Mouse (Mus musculus) limb, embryonic 15.5 days (tissue): ENCODE data around the gene Mylk2. TPM values are rescaled to one million over a fixed set of nuclear protein-coding genes. Genes with fewer than 3 reads are reported as not detected.

ENCODE experiments used
- ATAC-seq: fragments of 200-750 bp; cut with Nextera tagmentation; 2 replicates; pipeline ENCODE4 v1.8.0; 2017; ENCODE audit warnings: low read depth, moderate TSS enrichment; ENCODE audit not compliant: insufficient number of reproducible peaks, low FRiP score, low TSS enrichment
- H3K27ac ChIP-seq: fragments of 300-500 bp; sonication (generic); 2 replicates; pipeline ENCODE4 v1.5.1; 2015; ENCODE audit warnings: moderate library complexity, mild to moderate bottlenecking, inconsistent platforms
- H3K27me3 ChIP-seq: fragments of 300-500 bp; sonication (generic); 2 replicates; pipeline ENCODE4 v1.6.1; 2015; ENCODE audit warnings: inconsistent platforms
- H3K36me3 ChIP-seq: fragments of 300-500 bp; sonication (generic); 2 replicates; pipeline ENCODE4 v1.6.1; 2015; ENCODE audit warnings: inconsistent platforms
- H3K4me1 ChIP-seq: fragments of 300-500 bp; sonication (generic); 2 replicates; pipeline ENCODE4 v1.6.1; 2015; ENCODE audit warnings: inconsistent platforms
- H3K4me2 ChIP-seq: fragments of 300-500 bp; sonication (generic); 2 replicates; pipeline ENCODE4 v1.6.1; 2015; ENCODE audit warnings: mild to moderate bottlenecking, inconsistent platforms
- H3K4me3 ChIP-seq: fragments of 300-500 bp; sonication (generic); 2 replicates; pipeline ENCODE4 v1.5.1; 2015; ENCODE audit warnings: mild to moderate bottlenecking, inconsistent platforms
- H3K9ac ChIP-seq: fragments of 300-500 bp; sonication (generic); 2 replicates; pipeline ENCODE4 v1.6.1; 2015; ENCODE audit warnings: inconsistent platforms
- H3K9me3 ChIP-seq: fragments of 300-500 bp; sonication (generic); 2 replicates; pipeline ENCODE4 v1.6.1; 2016; ENCODE audit warnings: inconsistent platforms
- WGBS: fragments of 180-500 bp; shearing (Covaris S2); methylation state at CpG from one replicate; pipeline ENCODE4 v1.1.7; 2015; 5-methylcytosine and 5-hydroxymethylcytosine counted together
- polyA plus RNA-seq: library from polyadenylated mRNA; unstranded; fragments of >200 nt; fragmentation: Nextera tagmentation; extraction: Ambion mirVana; gene quantifications from 2 replicates; pipeline ENCODE4 v1.2.1, GENCODE M21; 2015

The Mylk2 gene
- polyA plus RNA-seq, 1 experiment from 2014 or later: 0.90 TPM

GRCm38 (mm10) chr2:152916111-152916510, 5.0 kb downstream of the Mylk2 start:
- Histone ChIP-seq H3K27me3 (peaks cover 34% of the 10 kb centered on the region), H3K36me3 (no peaks in the 10 kb centered on the region), H3K27ac (no peak overlapping the region), H3K4me3 (no peak overlapping the region), H3K9me3 (no peaks in the 10 kb centered on the region), H3K4me2 (no peak overlapping the region), H3K4me1 (peaks cover 13% of the 10 kb centered on the region), H3K9ac (no peak overlapping the region)
- ATAC-seq: no peak
- WGBS: 36% methylated on average over 5 of the region's 5 CpGs

GRCm38 (mm10) chr2:152917671-152918070, 6.5 kb downstream of the Mylk2 start:
- Histone ChIP-seq H3K4me3 (no peak overlapping the region), H3K4me1 (peaks cover 16% of the 10 kb centered on the region), H3K9ac (no peak overlapping the region), H3K27ac (no peak overlapping the region), H3K9me3 (no peaks in the 10 kb centered on the region), H3K27me3 (peaks cover 19% of the 10 kb centered on the region), H3K36me3 (no peaks in the 10 kb centered on the region), H3K4me2 (no peak overlapping the region)
- 41% methylated on average over 9 of the region's 9 CpGs for WGBS
- no peak for ATAC-seq

- no peaks in the 10 kb centered on the region for H3K36me3 ChIP-seq
- peaks cover under 1% of the 10 kb centered on the region; the same call in 1 of the 2 replicates for H3K27me3 ChIP-seq
- peaks cover 18% of the 10 kb centered on the region for H3K4me1 ChIP-seq
- 29% methylated on average over 7 of the region's 7 CpGs for WGBS
- H3K27ac ChIP-seq: no peak overlapping the region
- H3K4me3 ChIP-seq: no peak overlapping the region
- no peaks in the 10 kb centered on the region for H3K9me3 ChIP-seq
- no peak for ATAC-seq
- H3K9ac ChIP-seq: no peak overlapping the region
- H3K4me2 ChIP-seq: no peak overlapping the region
Measured at GRCm38 (mm10) chr2:152922376-152922775, 11.2 kb downstream of the Mylk2 start.

GRCm38 (mm10) chr2:152923621-152924020, 12.5 kb downstream of the Mylk2 start:
- H3K9ac ChIP-seq: no peak overlapping the region
- H3K27me3 ChIP-seq: no peaks in the 10 kb centered on the region
- ATAC-seq: no peak
- no peak overlapping the region for H3K4me2 ChIP-seq
- H3K27ac ChIP-seq: no peak overlapping the region
- no peaks in the 10 kb centered on the region for H3K36me3 ChIP-seq
- H3K9me3 ChIP-seq: no peaks in the 10 kb centered on the region
- H3K4me1 ChIP-seq: peaks cover 25% of the 10 kb centered on the region
- no peak overlapping the region for H3K4me3 ChIP-seq
- WGBS: 79% methylated on average over 3 of the region's 3 CpGs

GRCm38 (mm10) chr2:152924128-152924527, 13.0 kb downstream of the Mylk2 start:
- Histone ChIP-seq H3K9me3 (no peaks in the 10 kb centered on the region), H3K4me1 (peaks cover 25% of the 10 kb centered on the region), H3K4me3 (no peak overlapping the region), H3K9ac (no peak overlapping the region), H3K36me3 (no peaks in the 10 kb centered on the region), H3K4me2 (no peak overlapping the region), H3K27me3 (no peaks in the 10 kb centered on the region), H3K27ac (no peak overlapping the region)
- 63% methylated on average over 8 of the region's 8 CpGs for WGBS
- ATAC-seq: no peak

- Histone ChIP-seq H3K27ac (no peak overlapping the region; the same call in 1 of the 2 replicates), H3K4me3 (no peak overlapping the region), H3K36me3 (no peaks in the 10 kb centered on the region), H3K9ac (no peak overlapping the region), H3K27me3 (no peaks in the 10 kb centered on the region), H3K4me1 (peaks cover 25% of the 10 kb centered on the region), H3K9me3 (no peaks in the 10 kb centered on the region), H3K4me2 (no peak overlapping the region)
- ATAC-seq: no peak
- WGBS: 80% methylated on average over 5 of the region's 5 CpGs
Measured at GRCm38 (mm10) chr2:152924543-152924942, 13.4 kb downstream of the Mylk2 start.

- Histone ChIP-seq H3K4me1 (peaks cover 29% of the 10 kb centered on the region), H3K4me2 (no peak overlapping the region), H3K36me3 (no peaks in the 10 kb centered on the region), H3K9me3 (no peaks in the 10 kb centered on the region), H3K27me3 (no peaks in the 10 kb centered on the region), H3K27ac (peak overlapping the region; percentile 62), H3K9ac (no peak overlapping the region), H3K4me3 (no peak overlapping the region)
- ATAC-seq: peak; percentile 64; the same call in 1 of the 2 replicates
- whole genome bisulfite sequencing: 33% methylated on average over 11 of the region's 11 CpGs
Measured at GRCm38 (mm10) chr2:152925189-152925872, 14.2 kb downstream of the Mylk2 start.

- Histone ChIP-seq H3K27me3 (no peaks in the 10 kb centered on the region), H3K4me2 (no peak overlapping the region), H3K9me3 (no peaks in the 10 kb centered on the region), H3K36me3 (no peaks in the 10 kb centered on the region), H3K27ac (no peak overlapping the region), H3K4me3 (no peak overlapping the region), H3K4me1 (peaks cover 29% of the 10 kb centered on the region), H3K9ac (no peak overlapping the region)
- ATAC-seq: no peak
- 71% methylated on average over 9 of the region's 9 CpGs for WGBS
Measured at GRCm38 (mm10) chr2:152926896-152927295, 15.7 kb downstream of the Mylk2 start.

GRCm38 (mm10) chr2:152927371-152927770, 16.2 kb downstream of the Mylk2 start:
- Histone ChIP-seq H3K4me2 (no peak overlapping the region), H3K36me3 (no peaks in the 10 kb centered on the region), H3K9me3 (no peaks in the 10 kb centered on the region), H3K4me3 (no peak overlapping the region), H3K4me1 (peaks cover 27% of the 10 kb centered on the region), H3K9ac (no peak overlapping the region), H3K27ac (no peak overlapping the region), H3K27me3 (no peaks in the 10 kb centered on the region)
- ATAC-seq: no peak
- 40% methylated on average over 5 of the region's 5 CpGs for WGBS

- no peak overlapping the region for H3K9ac ChIP-seq
Measured at GRCm38 (mm10) chr2:152928219-152928987, 17.3 kb downstream of the Mylk2 start.

GRCm38 (mm10) chr2:152928988-152929370, 17.8 kb downstream of the Mylk2 start:
- H3K27ac ChIP-seq: no peak overlapping the region
- H3K4me1 ChIP-seq: peaks cover 26% of the 10 kb centered on the region
- no peaks in the 10 kb centered on the region for H3K9me3 ChIP-seq
- no peak for ATAC-seq
- 62% methylated on average over 3 of the region's 3 CpGs for WGBS
- peaks cover under 1% of the 10 kb centered on the region; the same call in 1 of the 2 replicates for H3K27me3 ChIP-seq
- H3K4me3 ChIP-seq: no peak overlapping the region
- H3K9ac ChIP-seq: no peak overlapping the region
- H3K36me3 ChIP-seq: no peaks in the 10 kb centered on the region
- H3K4me2 ChIP-seq: no peak overlapping the region

More at GRCm38 (mm10) chr2:152928219-152928987, 17.3 kb downstream of the Mylk2 start:
- 50% methylated on average over 14 of the region's 14 CpGs for WGBS
- H3K27me3 ChIP-seq: no peaks in the 10 kb centered on the region
- no peak overlapping the region for H3K4me2 ChIP-seq
- H3K36me3 ChIP-seq: no peaks in the 10 kb centered on the region
- H3K27ac ChIP-seq: no peak overlapping the region
- no peak for ATAC-seq
- no peak overlapping the region for H3K4me3 ChIP-seq
- H3K4me1 ChIP-seq: peaks cover 26% of the 10 kb centered on the region
- no peaks in the 10 kb centered on the region for H3K9me3 ChIP-seq

GRCm38 (mm10) chr2:152930276-152930675, 19.1 kb downstream of the Mylk2 start:
- no peak overlapping the region for H3K9ac ChIP-seq
- ATAC-seq: no peak
- H3K4me1 ChIP-seq: peaks cover 18% of the 10 kb centered on the region
- H3K36me3 ChIP-seq: no peaks in the 10 kb centered on the region
- no peak overlapping the region for H3K4me3 ChIP-seq
- H3K4me2 ChIP-seq: no peak overlapping the region
- WGBS: 21% methylated on average over 2 of the region's 2 CpGs
- no peak overlapping the region for H3K27ac ChIP-seq
- H3K9me3 ChIP-seq: no peaks in the 10 kb centered on the region
- peaks cover 4% of the 10 kb centered on the region; the same call in 1 of the 2 replicates for H3K27me3 ChIP-seq
